17 mouse cellular contexts compared by ENCODE assay signal in genomic region chr14:57732668-57733293, GRCm38 (mm10). TPM values are rescaled to one million over a fixed set of nuclear protein-coding genes. Genes with fewer than 3 reads are reported as not detected.
DNase-seq lines count a peak whose midpoint lies in the region; ATAC-seq and TF ChIP-seq lines count a peak whose summit lies in the region.
"Had no signal": no experiment of that assay in that cellular context is flagged by ENCODE, and none has a peak within 500 bp of the region (broad histone marks: within the 10 kb centered on the region; RNA-seq: fewer than 3 reads in every experiment).

No protein-coding gene starts in this region.

- in situ Hi-C loops in ES-E14 (cut with MboI; ENCODE audit: low sequenced_read_pairs in 2 of 2, unreplicated experiment in 2 of 2): no loop called here

- ATAC-seq in hindbrain, embryonic 14.5 days (ENCODE audit: low FRiP score): no peak
- ATAC-seq in forebrain, embryonic 14.5 days: peak; percentile 65
- ATAC-seq in neural tube, embryonic 12.5 days (ENCODE audit: low FRiP score, low read depth): peak; percentile 54
- no peak for ATAC-seq in megakaryocyte, adult 5-6 weeks (ENCODE audit: poor library complexity, severe bottlenecking)

- DNase-seq in hindbrain, embryonic 10.5 days (ENCODE audit: low spot score): no peak
- no peak for DNase-seq in hindbrain, embryonic 14.5 days (ENCODE audit: low spot score)
- DNase-seq in ES-E14 (ENCODE audit: low read depth, low spot score): peak; percentile 72
- DNase-seq in forebrain, embryonic 14.5 days (ENCODE audit: low spot score): peak; percentile 69
- no peak for DNase-seq in lung, postnatal 25 days (ENCODE audit: low spot score)
- no peak for DNase-seq in left cerebral cortex, adult 18-20 months (ENCODE audit: low spot score in 2 of 2)
- DNase-seq: adrenal gland, postnatal 14 days had no signal

- H3K36me3 ChIP-seq in hindbrain, embryonic 10.5 days: peaks cover 35% of the 10 kb centered on the region
- H3K36me3 ChIP-seq in hindbrain, embryonic 14.5 days (replicated peaks; ENCODE audit: control insufficient read depth, insufficient read depth): no peaks in the 10 kb centered on the region
- H3K36me3 ChIP-seq in ES-E14 (ENCODE audit: control insufficient read depth, insufficient read depth, low read length, poor library complexity, severe bottlenecking): no peaks in the 10 kb centered on the region
- H3K36me3 ChIP-seq in forebrain, embryonic 14.5 days (ENCODE audit: control insufficient read depth, insufficient read depth, low read length): no peaks in the 10 kb centered on the region
- no peaks in the 10 kb centered on the region; the same call in 1 of the 2 replicates for H3K36me3 ChIP-seq in neural tube, embryonic 12.5 days

- H3K9ac ChIP-seq in hindbrain, embryonic 14.5 days: no peak overlapping the region
- H3K9ac ChIP-seq in ES-E14 (ENCODE audit: insufficient read depth, low read depth, low read length, poor library complexity, severe bottlenecking): no peak overlapping the region
- no peak overlapping the region for H3K9ac ChIP-seq in forebrain, embryonic 14.5 days (ENCODE audit: low read length)
- no peak overlapping the region for H3K9ac ChIP-seq in neural tube, embryonic 12.5 days
- H3K9ac ChIP-seq: liver, embryonic 14.5 days had no signal

- H3K27ac ChIP-seq in hindbrain, embryonic 10.5 days: 0 out of 2 replicates have a peak overlapping the region, but pooled peaks have one; percentile 5
- no peak overlapping the region for H3K27ac ChIP-seq in hindbrain, embryonic 14.5 days
- H3K27ac ChIP-seq in ES-E14 (ENCODE audit: insufficient read depth, low read depth, low read length, poor library complexity, severe bottlenecking): 0 out of 2 replicates have a peak overlapping the region, but pooled peaks have one; percentile 29
- H3K27ac ChIP-seq in forebrain, embryonic 14.5 days (ENCODE audit: low read depth, low read length): no peak overlapping the region
- H3K27ac ChIP-seq in neural tube, embryonic 12.5 days: no peak overlapping the region
- H3K27ac ChIP-seq: layer of hippocampus, adult 2 months; liver, embryonic 14.5 days; macrophage had no signal

- no peaks in the 10 kb centered on the region for H3K9me3 ChIP-seq in hindbrain, embryonic 10.5 days
- H3K9me3 ChIP-seq in hindbrain, embryonic 14.5 days (ENCODE audit: control insufficient read depth, low read length): no peaks in the 10 kb centered on the region
- no peaks in the 10 kb centered on the region for H3K9me3 ChIP-seq in ES-E14 (ENCODE audit: control insufficient read depth, insufficient read depth, low read depth, low read length)
- H3K9me3 ChIP-seq in forebrain, embryonic 14.5 days (replicated peaks; ENCODE audit: control insufficient read depth, low read length): no peaks in the 10 kb centered on the region
- no peaks in the 10 kb centered on the region for H3K9me3 ChIP-seq in neural tube, embryonic 12.5 days

- no peak overlapping the region for H3K4me3 ChIP-seq in hindbrain, embryonic 10.5 days
- H3K4me3 ChIP-seq in hindbrain, embryonic 14.5 days (replicated peaks; ENCODE audit: low read length): no peak overlapping the region
- no peak overlapping the region for H3K4me3 ChIP-seq in ES-E14 (ENCODE audit: insufficient read depth in 1 of 2, low read depth in 1 of 2, low read length in 2 of 2, poor library complexity in 1 of 2, severe bottlenecking in 1 of 2)
- no peak overlapping the region for H3K4me3 ChIP-seq in forebrain, embryonic 14.5 days (ENCODE audit: low read depth, low read length)
- H3K4me3 ChIP-seq in neural tube, embryonic 12.5 days: no peak overlapping the region
- H3K4me3 ChIP-seq: layer of hippocampus, adult 2 months had no signal

- 43% methylated on average over 6 of the region's 6 CpGs for WGBS in hindbrain, embryonic 10.5 days
- WGBS in hindbrain, embryonic 14.5 days: 31% methylated on average over 6 of the region's 6 CpGs
- 29% methylated on average over 6 of the region's 6 CpGs for WGBS in forebrain, embryonic 14.5 days
- WGBS in neural tube, embryonic 12.5 days: 24% methylated on average over 6 of the region's 6 CpGs

- no peak overlapping the region for H3K4me2 ChIP-seq in hindbrain, embryonic 14.5 days (replicated peaks)
- no peak overlapping the region for H3K4me2 ChIP-seq in forebrain, embryonic 14.5 days (ENCODE audit: low read length)
- H3K4me2 ChIP-seq in neural tube, embryonic 12.5 days (replicated peaks): no peak overlapping the region

- peaks cover 46% of the 10 kb centered on the region for H3K4me1 ChIP-seq in hindbrain, embryonic 10.5 days (replicated peaks)
- H3K4me1 ChIP-seq in hindbrain, embryonic 14.5 days (replicated peaks; ENCODE audit: control insufficient read depth, insufficient read depth, low read length): peaks cover 21% of the 10 kb centered on the region
- peaks cover 7 to 31% of the 10 kb centered on the region in 2 experiments for H3K4me1 ChIP-seq in ES-E14 (ENCODE audit: control insufficient read depth in 2 of 2, insufficient read depth in 2 of 2, low read length in 2 of 2, poor library complexity in 1 of 2)
- H3K4me1 ChIP-seq in forebrain, embryonic 14.5 days (ENCODE audit: control insufficient read depth, insufficient read depth, low read length): peaks cover 10% of the 10 kb centered on the region
- peaks cover 38% of the 10 kb centered on the region for H3K4me1 ChIP-seq in neural tube, embryonic 12.5 days

- no peaks in the 10 kb centered on the region for H3K27me3 ChIP-seq in hindbrain, embryonic 10.5 days (ENCODE audit: insufficient read depth, poor library complexity, severe bottlenecking)
- H3K27me3 ChIP-seq in hindbrain, embryonic 14.5 days (ENCODE audit: control insufficient read depth, insufficient read depth, low read length): no peaks in the 10 kb centered on the region
- no peaks in the 10 kb centered on the region for H3K27me3 ChIP-seq in forebrain, embryonic 14.5 days (replicated peaks; ENCODE audit: control insufficient read depth, insufficient read depth, low read length)
- no peaks in the 10 kb centered on the region for H3K27me3 ChIP-seq in neural tube, embryonic 12.5 days (replicated peaks)

TF ChIP-seq in ES-E14, 5 proteins besides CTCF, POLR2A, EP300 and RAD21:
- TF ChIP-seq MAFK (IDR thresholded peaks at IDR 0.05; ENCODE audit: insufficient read depth, low read depth, low read length): no peak
- TF ChIP-seq CHD2 (IDR thresholded peaks at IDR 0.05; ENCODE audit: low read depth, low read length): 0 out of 2 replicates have a peak, but pooled peaks have one; percentile 31

RNA-seq across cellular contexts. Expression of gene Gm49361, which starts 13.1 kb away (rescaled TPM):
- polyA plus RNA-seq in hindbrain, embryonic 10.5 days (2016; fragmentation: Nextera tagmentation; extraction: Ambion mirVana): not detected in 2 replicates
- polyA plus RNA-seq in hindbrain, embryonic 14.5 days (2014; fragmentation: Nextera tagmentation; extraction: Ambion mirVana): not detected in 2 replicates
- not detected in 2 replicates for total RNA-seq in ES-E14 (2012; rRNA removed)
- not detected in 2 replicates for polyA plus RNA-seq in forebrain, embryonic 14.5 days (2014; fragmentation: Nextera tagmentation; extraction: Ambion mirVana)
- not detected in 2 replicates for polyA plus RNA-seq in neural tube, embryonic 12.5 days (2016; fragmentation: Nextera tagmentation; extraction: Ambion mirVana)
- under 1 TPM; 0.81 to 0.82 TPM for total RNA-seq in left cerebral cortex, adult 18-20 months (2021)
- not detected in 2 replicates for total RNA-seq in megakaryocyte, adult 5-6 weeks (2015)
- 0.59 TPM in 1 of 2 replicates, not detected in the other for total RNA-seq in megakaryocyte, adult 5-6 weeks (2017)
- total RNA-seq: left cerebral cortex, postnatal 36 days had no signal
- polyA plus RNA-seq: C2C12; cortical plate, adult 2 months; heart, embryonic 14.5 days; kidney, embryonic 14.5 days; liver, embryonic 14.5 days; macrophage had no signal

RNA-seq across cellular contexts. Expression of gene Lats2, which starts 25.4 kb away (rescaled TPM):
- polyA plus RNA-seq in hindbrain, embryonic 10.5 days (2016; fragmentation: Nextera tagmentation; extraction: Ambion mirVana): 16.1 and 17.5 TPM in 2 replicates
- polyA plus RNA-seq in hindbrain, embryonic 14.5 days (2014; fragmentation: Nextera tagmentation; extraction: Ambion mirVana): 7.5 and 7.9 TPM in 2 replicates
- total RNA-seq in ES-E14 (2012; rRNA removed): 6.1 and 9.1 TPM in 2 replicates
- polyA plus RNA-seq in forebrain, embryonic 14.5 days (2014; fragmentation: Nextera tagmentation; extraction: Ambion mirVana): 5.0 and 6.2 TPM in 2 replicates
- polyA plus RNA-seq in neural tube, embryonic 12.5 days (2016; fragmentation: Nextera tagmentation; extraction: Ambion mirVana): 18.6 and 20.6 TPM in 2 replicates
- total RNA-seq in left cerebral cortex, adult 18-20 months (2021): 10 to 100 TPM; 18.2 to 21.3 TPM
- 35.0 and 39.1 TPM in 2 replicates for total RNA-seq in megakaryocyte, adult 5-6 weeks (2015)
- total RNA-seq in megakaryocyte, adult 5-6 weeks (2017): 33.8 and 34.4 TPM in 2 replicates

Comparison
In these comparisons a context has a peak if more than half of its experiments do, and no peak if none do; other contexts are left out.
1. H3K27ac ChIP-seq: peak in hindbrain, embryonic 10.5 days (single experiment) and ES-E14 (single experiment); none in hindbrain, embryonic 14.5 days (single experiment), forebrain, embryonic 14.5 days (single experiment) and neural tube, embryonic 12.5 days (single experiment).
2. DNase-seq: peak in ES-E14 (single experiment) and forebrain, embryonic 14.5 days (single experiment); none in hindbrain, embryonic 10.5 days (single experiment), hindbrain, embryonic 14.5 days (single experiment), lung, postnatal 25 days (single experiment) and left cerebral cortex, adult 18-20 months (0 of 2).
3. ATAC-seq: peak in forebrain, embryonic 14.5 days (single experiment) and neural tube, embryonic 12.5 days (single experiment); none in hindbrain, embryonic 14.5 days (single experiment) and megakaryocyte, adult 5-6 weeks (single experiment).